Mouse (Mus musculus) T-cell, adult 2 months (primary cell): ENCODE results near the gene Kri1.
"Not testable (repeated sequence)": the region's sequence is repeated elsewhere in the genome, so short reads cannot be mapped to it uniquely, and the experiment has no call there.

Experiments
- DNase-seq: peaks from one replicate; pipeline ENCODE4 v3.0.0; 2022; ENCODE audit warnings: low spot score

Gene Kri1

GRCm38 (mm10) chr9:21243826-21244427, 43.8 kb downstream of the Kri1 start:
- DNase-seq: no peak

DNA sequence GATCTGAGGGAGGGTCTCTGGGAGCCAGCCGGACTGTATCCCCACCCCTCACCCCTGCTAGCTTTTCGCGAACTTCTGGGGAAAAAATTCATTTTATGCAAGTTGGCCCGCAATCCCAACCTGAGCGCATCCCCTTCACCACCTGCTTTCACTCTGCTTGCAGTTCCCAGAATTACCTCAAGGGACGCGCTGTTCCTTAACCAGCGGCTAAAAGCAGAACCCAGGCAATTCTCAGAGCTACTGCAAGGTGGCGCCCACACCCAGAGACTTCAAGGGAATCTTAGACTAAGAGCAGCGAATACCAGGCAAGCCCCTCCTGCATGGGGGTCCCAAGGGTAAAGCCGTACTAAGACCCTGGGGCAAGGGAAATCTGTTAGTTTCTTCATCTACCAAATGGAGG, 46.4 kb downstream of the Kri1 start:
- DNase-seq: peak; percentile 79

- DNase-seq: no peak
Measured at GRCm38 (mm10) chr9:21239465-21239848, 48.3 kb downstream of the Kri1 start.

DNA sequence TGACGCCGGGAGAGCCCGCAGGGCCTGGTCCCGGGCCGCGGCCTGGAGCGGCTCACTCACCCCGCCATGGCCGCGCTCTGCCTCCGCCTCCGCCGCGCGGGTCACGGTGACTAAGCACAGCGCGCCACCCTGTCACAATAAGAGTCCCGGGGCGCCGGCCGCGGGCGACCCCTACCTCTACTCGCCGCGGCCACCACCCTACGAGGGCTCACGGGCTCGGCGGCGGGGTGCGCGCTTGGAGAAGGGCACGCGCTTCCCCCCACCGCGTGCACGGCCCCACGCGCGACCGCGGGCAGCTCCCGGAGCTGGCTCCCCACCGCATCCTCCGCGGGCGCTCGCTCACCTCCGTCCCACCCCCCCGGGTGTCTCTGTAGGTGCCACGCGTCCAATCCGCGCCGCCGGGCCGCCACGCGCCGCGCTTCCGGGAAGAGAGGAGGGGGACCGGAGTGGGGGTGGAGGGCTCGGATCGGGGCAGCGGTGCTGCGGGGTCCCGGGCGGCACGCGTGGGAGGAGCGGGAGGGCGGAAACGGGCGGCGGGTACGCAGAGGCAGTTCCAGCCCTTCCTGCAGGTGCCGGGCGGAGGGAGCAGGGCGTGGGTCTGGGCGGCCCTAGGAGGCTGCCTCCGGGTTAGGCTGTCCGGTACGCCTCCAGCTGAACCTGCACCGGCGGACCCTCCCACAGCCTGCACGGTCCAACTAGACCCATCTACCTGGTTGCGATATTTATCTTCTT, 48.9 kb downstream of the Kri1 start, which contains the start of gene Keap1:
Gene Keap1 (minus strand): TSS at position 629 of the 732 bp plus-strand sequence.
- peak; percentile 75 for DNase-seq

GRCm38 (mm10) chr9:21238004-21238732, 49.6 kb downstream of the Kri1 start:
- no peak for DNase-seq

GRCm38 (mm10) chr9:21237368-21238003, 50.3 kb downstream of the Kri1 start:
- peak; percentile 41 for DNase-seq

- DNase-seq: no peak
Measured at GRCm38 (mm10) chr9:21236991-21237367, 50.8 kb downstream of the Kri1 start.

DNA sequence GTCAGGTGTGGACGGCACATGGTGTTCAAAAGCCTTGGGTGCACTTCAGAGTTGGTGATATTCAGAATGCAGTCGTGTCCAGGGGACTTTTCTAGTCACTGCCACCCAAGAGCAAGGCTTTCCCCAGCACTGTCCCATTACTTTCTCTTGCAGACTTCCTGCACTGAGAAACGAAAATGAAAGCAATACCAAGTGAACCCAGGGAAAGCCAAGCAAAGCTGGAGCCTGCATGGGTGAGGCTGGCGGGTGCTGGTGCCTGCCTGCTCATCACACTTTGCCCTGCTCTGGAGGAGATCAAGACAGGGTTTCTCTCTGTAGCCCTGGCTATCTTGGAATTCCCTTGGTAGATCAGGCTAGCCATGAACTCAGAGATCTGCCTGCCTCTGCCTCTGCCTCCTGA, 52.4 kb downstream of the Kri1 start:
- peak; percentile 41 for DNase-seq

DNA sequence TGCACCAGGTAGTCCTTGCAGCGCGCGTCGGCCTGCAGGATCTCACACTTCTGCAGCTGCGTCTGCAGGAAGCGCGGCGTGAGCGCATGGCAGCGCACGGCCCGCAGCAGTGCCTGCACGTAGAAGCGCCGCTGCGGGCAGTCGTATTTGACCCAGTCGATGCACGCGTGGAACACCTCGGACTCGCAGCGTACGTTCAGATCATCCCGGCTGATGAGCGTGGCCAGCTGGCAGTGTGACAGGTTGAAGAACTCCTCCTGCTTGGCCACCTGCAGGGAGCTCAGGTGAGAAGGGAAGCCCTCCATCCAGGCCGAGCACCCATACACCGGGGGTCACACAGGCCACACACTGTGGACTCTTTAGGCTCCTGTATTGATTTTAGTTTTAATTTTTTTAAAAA, 54.0 kb downstream of the Kri1 start:
- no peak for DNase-seq

- DNase-seq: no peak
Measured at GRCm38 (mm10) chr9:21233366-21233765, 54.4 kb downstream of the Kri1 start.

- DNase-seq: no peak
Measured at GRCm38 (mm10) chr9:21232867-21233266, 54.9 kb downstream of the Kri1 start.

- DNase-seq: no peak
Measured at GRCm38 (mm10) chr9:21231551-21231950, 56.2 kb downstream of the Kri1 start.

- DNase-seq: no peak
Measured at GRCm38 (mm10) chr9:21227342-21227741, 60.4 kb downstream of the Kri1 start.

DNA sequence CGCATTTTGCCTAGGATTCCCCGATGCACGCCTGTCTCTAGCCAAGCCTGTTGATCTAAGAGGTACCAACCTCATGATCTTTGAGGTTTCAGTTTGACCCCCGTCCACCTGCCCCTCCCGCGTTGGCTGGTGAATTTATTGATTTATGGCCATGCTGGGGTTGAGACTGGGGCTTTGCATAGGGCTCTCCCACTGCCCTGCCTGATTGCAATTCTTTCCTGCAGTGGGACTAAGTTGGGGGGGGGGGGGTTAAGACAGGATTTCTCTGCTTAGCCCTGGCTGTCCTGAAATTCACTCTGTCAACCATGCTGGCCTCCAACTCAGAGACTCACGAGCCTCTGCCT, 62.4 kb downstream of the Kri1 start:
- no peak for DNase-seq

GRCm38 (mm10) chr9:21224576-21225414, 63.0 kb downstream of the Kri1 start:
- no peak for DNase-seq

DNA sequence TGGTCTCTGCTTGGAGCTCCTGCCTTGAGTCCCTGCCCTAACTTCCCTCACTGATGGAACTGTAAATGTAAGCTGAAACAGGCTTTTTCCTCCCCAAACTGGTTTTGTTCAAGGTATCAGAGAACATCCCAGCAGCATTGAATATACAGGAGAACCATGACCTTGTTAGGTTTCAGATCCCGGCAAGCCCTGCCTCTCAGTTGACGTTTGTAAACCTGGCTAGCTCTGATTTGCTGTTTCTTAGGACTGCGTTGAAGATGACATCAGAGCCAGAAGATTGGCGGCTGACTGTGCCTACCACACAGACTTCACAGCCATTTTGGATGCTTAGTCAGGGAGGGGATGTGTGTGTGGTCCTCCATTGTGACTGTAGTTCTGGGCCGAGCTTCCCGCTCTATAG, 63.9 kb downstream of the Kri1 start:
- no peak for DNase-seq

DNA sequence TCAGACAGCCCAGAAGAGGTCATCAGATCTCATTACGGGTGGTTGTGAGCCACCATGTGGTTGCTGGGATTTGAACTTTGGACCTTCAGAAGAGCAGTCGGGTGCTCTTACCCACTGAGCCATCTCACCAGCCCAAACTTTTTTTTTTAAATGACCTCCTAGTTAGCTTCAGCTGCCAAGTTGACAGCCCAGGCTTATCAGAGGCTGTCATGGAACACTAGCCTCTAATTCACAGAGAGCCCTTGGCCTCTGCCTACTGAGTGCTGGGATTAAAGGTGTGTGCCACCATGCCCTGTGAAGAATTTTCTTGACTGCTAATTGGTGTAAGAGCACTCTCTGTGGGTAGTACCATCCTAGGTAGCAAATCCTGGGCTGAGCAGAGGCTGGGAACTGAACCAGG, 64.3 kb downstream of the Kri1 start:
- not testable (repeated sequence) for DNase-seq
